Mouse (Mus musculus): Measurements from ENCODE around the gene Dbil5. TPM values are rescaled to one million over a fixed set of nuclear protein-coding genes. Genes with fewer than 3 reads are reported as not detected.

The Dbil5 gene
- polyA plus RNA-seq, 1 experiment: not detected

GRCm38 (mm10) chr11:76216049-76216540 is 1.3 kb upstream of the Dbil5 start:
- H3K4me1 ChIP-seq (ENCODE audit: control insufficient read depth): peaks cover 25% of the 10 kb centered on the region
- peak overlapping the region; percentile 83 for H3K4me3 ChIP-seq (replicated peaks)
- no peaks in the 10 kb centered on the region for H3K27me3 ChIP-seq (ENCODE audit: control insufficient read depth)
- H3K9me3 ChIP-seq (ENCODE audit: control insufficient read depth, low read length): no peaks in the 10 kb centered on the region
- TF ChIP-seq TAL1 (IDR thresholded peaks at IDR 0.05; ENCODE audit: low read length): no peak
- TF ChIP-seq GATA1 (IDR thresholded peaks at IDR 0.05; ENCODE audit: low read length): no peak
- H3K36me3 ChIP-seq (ENCODE audit: control insufficient read depth): peaks cover 38% of the 10 kb centered on the region

GRCm38 (mm10) chr11:76216681-76217389 is 573 bp upstream of the Dbil5 start:
- no peak for TF ChIP-seq GATA1 (IDR thresholded peaks at IDR 0.05; ENCODE audit: low read length)
- TF ChIP-seq TAL1 (IDR thresholded peaks at IDR 0.05; ENCODE audit: low read length): no peak
- Histone ChIP-seq H3K36me3 (ENCODE audit: control insufficient read depth) (peaks cover 36% of the 10 kb centered on the region), H3K27me3 (ENCODE audit: control insufficient read depth) (no peaks in the 10 kb centered on the region), H3K9me3 (ENCODE audit: control insufficient read depth, low read length) (no peaks in the 10 kb centered on the region), H3K4me3 (replicated peaks) (peak overlapping the region; percentile 83), H3K4me1 (ENCODE audit: control insufficient read depth) (peaks cover 25% of the 10 kb centered on the region)

- peaks cover 15% of the 10 kb centered on the region for H3K36me3 ChIP-seq (ENCODE audit: control insufficient read depth)
- no peaks in the 10 kb centered on the region for H3K27me3 ChIP-seq (ENCODE audit: control insufficient read depth)
- H3K4me1 ChIP-seq (ENCODE audit: control insufficient read depth): no peaks in the 10 kb centered on the region
- no peaks in the 10 kb centered on the region for H3K9me3 ChIP-seq (ENCODE audit: control insufficient read depth, low read length)
- H3K4me3 ChIP-seq (replicated peaks): no peak overlapping the region
- TF ChIP-seq GATA1 (IDR thresholded peaks at IDR 0.05; ENCODE audit: low read length) (no peak), TAL1 (IDR thresholded peaks at IDR 0.05; ENCODE audit: low read length) (no peak)
Observed at GRCm38 (mm10) chr11:76224631-76225030, 7.2 kb downstream of the Dbil5 start.

- no peaks in the 10 kb centered on the region for H3K9me3 ChIP-seq (ENCODE audit: control insufficient read depth, low read length)
- H3K4me1 ChIP-seq (ENCODE audit: control insufficient read depth): no peaks in the 10 kb centered on the region
- no peak overlapping the region for H3K4me3 ChIP-seq (replicated peaks)
- H3K36me3 ChIP-seq (ENCODE audit: control insufficient read depth): peaks cover 15% of the 10 kb centered on the region
- H3K27me3 ChIP-seq (ENCODE audit: control insufficient read depth): no peaks in the 10 kb centered on the region
- no peak for TF ChIP-seq GATA1 (IDR thresholded peaks at IDR 0.05; ENCODE audit: low read length)
- TF ChIP-seq TAL1 (IDR thresholded peaks at IDR 0.05; ENCODE audit: low read length): no peak
Observed at GRCm38 (mm10) chr11:76225051-76225450, 7.6 kb downstream of the Dbil5 start.

- no peaks in the 10 kb centered on the region for H3K9me3 ChIP-seq (ENCODE audit: control insufficient read depth, low read length)
- H3K36me3 ChIP-seq (ENCODE audit: control insufficient read depth): peaks cover 41% of the 10 kb centered on the region
- H3K4me3 ChIP-seq (replicated peaks): no peak overlapping the region
- no peaks in the 10 kb centered on the region for H3K4me1 ChIP-seq (ENCODE audit: control insufficient read depth)
- H3K27me3 ChIP-seq (ENCODE audit: control insufficient read depth): no peaks in the 10 kb centered on the region
- TF ChIP-seq GATA1 (IDR thresholded peaks at IDR 0.05; ENCODE audit: low read length): no peak
- no peak for TF ChIP-seq TAL1 (IDR thresholded peaks at IDR 0.05; ENCODE audit: low read length)
Observed at GRCm38 (mm10) chr11:76236136-76236535, 18.7 kb downstream of the Dbil5 start.

GRCm38 (mm10) chr11:76239750-76240149 is 22.3 kb downstream of the Dbil5 start:
- Histone ChIP-seq H3K4me3 (replicated peaks) (no peak overlapping the region), H3K4me1 (ENCODE audit: control insufficient read depth) (peaks cover 19% of the 10 kb centered on the region), H3K27me3 (ENCODE audit: control insufficient read depth) (no peaks in the 10 kb centered on the region), H3K9me3 (ENCODE audit: control insufficient read depth, low read length) (no peaks in the 10 kb centered on the region), H3K36me3 (ENCODE audit: control insufficient read depth) (peaks cover 16% of the 10 kb centered on the region; the same call in 1 of the 2 replicates)
- TF ChIP-seq TAL1 (IDR thresholded peaks at IDR 0.05; ENCODE audit: low read length) (no peak), GATA1 (IDR thresholded peaks at IDR 0.05; ENCODE audit: low read length) (no peak)

- Histone ChIP-seq H3K4me3 (replicated peaks) (peak within 1 kb of the TSS; percentile 73), H3K27me3 (ENCODE audit: control insufficient read depth) (no peaks in the 10 kb centered on the region), H3K4me1 (ENCODE audit: control insufficient read depth) (peaks cover 26% of the 10 kb centered on the region), H3K36me3 (ENCODE audit: control insufficient read depth) (peaks cover 17% of the 10 kb centered on the region), H3K9me3 (ENCODE audit: control insufficient read depth, low read length) (no peaks in the 10 kb centered on the region)
- TF ChIP-seq TAL1 (IDR thresholded peaks at IDR 0.05; ENCODE audit: low read length) (no peak), GATA1 (IDR thresholded peaks at IDR 0.05; ENCODE audit: low read length) (no peak)
Observed at GRCm38 (mm10) chr11:76242901-76243810, 25.7 kb downstream of the Dbil5 start, which contains the start of the genes Mrm3 and Glod4. TSS of gene Mrm3 (plus strand) at chr11:76243715. TSS of gene Glod4 (minus strand) at chr11:76243725.

GRCm38 (mm10) chr11:76243811-76244546 is 26.6 kb downstream of the Dbil5 start:
- Histone ChIP-seq H3K27me3 (ENCODE audit: control insufficient read depth) (no peaks in the 10 kb centered on the region), H3K4me3 (replicated peaks) (peak overlapping the region; percentile 73), H3K4me1 (ENCODE audit: control insufficient read depth) (peaks cover 26% of the 10 kb centered on the region), H3K36me3 (ENCODE audit: control insufficient read depth) (peaks cover 25% of the 10 kb centered on the region), H3K9me3 (ENCODE audit: control insufficient read depth, low read length) (no peaks in the 10 kb centered on the region)
- no peak for TF ChIP-seq TAL1 (IDR thresholded peaks at IDR 0.05; ENCODE audit: low read length)
- TF ChIP-seq GATA1 (IDR thresholded peaks at IDR 0.05; ENCODE audit: low read length): no peak
